Mouse (Mus musculus) lung, postnatal 0 days (tissue): ENCODE results near the gene H2-M3. TPM values are rescaled to one million over a fixed set of nuclear protein-coding genes. Genes with fewer than 3 reads are reported as not detected.

Source experiments
- ATAC-seq: fragments of 200-750 bp; cut with Nextera tagmentation; 2 replicates; pipeline ENCODE4 v1.8.0; 2017; ENCODE audit warnings: moderate library complexity
- DNase-seq: peaks from one replicate; pipeline ENCODE4 v3.0.0-alpha.2; 2016; ENCODE audit warnings: low spot score
- H3K27ac ChIP-seq: fragments of 300-500 bp; sonication (generic); 2 replicates; pipeline ENCODE4 v1.5.1; 2014; ENCODE audit warnings: antibody characterized with exemption, mild to moderate bottlenecking, low read length, mixed read lengths
- H3K27me3 ChIP-seq: fragments of 300-500 bp; sonication (generic); replicated peaks from 2 replicates; pipeline ENCODE4 v1.6.1; 2014; ENCODE audit warnings: low read length, mixed read lengths; ENCODE audit not compliant: insufficient read depth
- H3K36me3 ChIP-seq: fragments of 300-500 bp; sonication (generic); 2 replicates; pipeline ENCODE4 v1.6.1; 2014; ENCODE audit warnings: low read length, mixed read lengths; ENCODE audit not compliant: insufficient read depth
- H3K4me1 ChIP-seq: fragments of 300-500 bp; sonication (generic); 2 replicates; pipeline ENCODE4 v1.6.1; 2014; ENCODE audit warnings: antibody characterized with exemption, low read depth, low read length, mixed read lengths; ENCODE audit not compliant: insufficient read depth
- H3K4me2 ChIP-seq: fragments of 300-500 bp; sonication (generic); replicated peaks from 2 replicates; pipeline ENCODE4 v1.6.1; 2014; ENCODE audit warnings: low read depth, mild to moderate bottlenecking, low read length, moderate library complexity, mixed read lengths
- H3K4me3 ChIP-seq: fragments of 300-500 bp; sonication (generic); 2 replicates; pipeline ENCODE4 v1.5.1; 2014; ENCODE audit warnings: low read depth, low read length
- H3K9ac ChIP-seq: fragments of 300-500 bp; sonication (generic); replicated peaks from 2 replicates; pipeline ENCODE4 v1.6.1; 2014; ENCODE audit warnings: low read depth, mild to moderate bottlenecking
- H3K9me3 ChIP-seq: fragments of 300-500 bp; sonication (generic); 2 replicates; pipeline ENCODE4 v1.6.1; 2016; ENCODE audit warnings: low read length, mixed read lengths
- CTCF ChIP-seq: IDR thresholded peaks from 2 replicates; pipeline ENCODE4 v1.5.1; 2016; ENCODE audit warnings: antibody characterized with exemption, mild to moderate bottlenecking
- EP300 ChIP-seq: IDR thresholded peaks from 2 replicates; pipeline ENCODE4 v1.6.1; 2016; ENCODE audit warnings: antibody characterized with exemption, mild to moderate bottlenecking, control low read depth
- WGBS: fragments of 180-500 bp; shearing (Covaris S2); extraction: QIAGEN DNeasy Blood & Tissue Kit; methylation state at CpG from one replicate; pipeline ENCODE4 v1.1.7; 2014; 5-methylcytosine and 5-hydroxymethylcytosine counted together
- polyA plus RNA-seq: library from polyadenylated mRNA; unstranded; fragments of >200 nt; fragmentation: Nextera tagmentation; extraction: Ambion mirVana; gene quantifications from 2 replicates; pipeline ENCODE4 v1.2.1, GENCODE M21; 2015

The H2-M3 gene
- polyA plus RNA-seq, 1 experiment from 2014 or later = 5.5 TPM

GRCm38 (mm10) chr17:37263626-37264025 lies 6.4 kb upstream of the H2-M3 start, which contains the start of gene Olfr98:
Gene Olfr98, minus strand, starts transcription at chr17:37263749.
- no peaks in the 10 kb centered on the region for H3K36me3 ChIP-seq
- H3K9ac ChIP-seq = no peak within 1 kb of the TSS
- no peak within 1 kb of the TSS for H3K4me2 ChIP-seq
- ATAC-seq = no peak
- no peak within 1 kb of the TSS for H3K4me3 ChIP-seq
- H3K27ac ChIP-seq = no peak within 1 kb of the TSS
- no peaks in the 10 kb centered on the region for H3K9me3 ChIP-seq
- no peak for DNase-seq
- 64% methylated on average over 1 of the region's 1 CpGs for WGBS
- H3K27me3 ChIP-seq = no peaks in the 10 kb centered on the region
- no peaks in the 10 kb centered on the region for H3K4me1 ChIP-seq
- TF ChIP-seq CTCF (no peak), EP300 (no peak)

GRCm38 (mm10) chr17:37270702-37271092 lies 677 bp downstream of the H2-M3 start:
- ATAC-seq (peak; percentile 60), DNase-seq (peak; percentile 47)
- H3K9me3 ChIP-seq = no peaks in the 10 kb centered on the region
- WGBS = 47% methylated on average over 8 of the region's 8 CpGs
- H3K27me3 ChIP-seq = no peaks in the 10 kb centered on the region
- H3K9ac ChIP-seq = peak overlapping the region; percentile 33; the same call in 1 of the 2 replicates
- peak overlapping the region; percentile 62 for H3K4me2 ChIP-seq
- no peaks in the 10 kb centered on the region for H3K4me1 ChIP-seq
- H3K36me3 ChIP-seq = no peaks in the 10 kb centered on the region
- no peak for TF ChIP-seq CTCF
- no peak for TF ChIP-seq EP300
- H3K4me3 ChIP-seq = peak overlapping the region; percentile 65
- no peak overlapping the region for H3K27ac ChIP-seq

GRCm38 (mm10) chr17:37275626-37276248 lies 5.7 kb downstream of the H2-M3 start:
- no peaks in the 10 kb centered on the region for H3K27me3 ChIP-seq
- WGBS = 62% methylated on average over 2 of the region's 2 CpGs
- DNase-seq (no peak), ATAC-seq (no peak)
- no peak overlapping the region for H3K4me2 ChIP-seq
- no peaks in the 10 kb centered on the region for H3K36me3 ChIP-seq
- H3K4me3 ChIP-seq = no peak overlapping the region
- no peak overlapping the region for H3K27ac ChIP-seq
- H3K9ac ChIP-seq = no peak overlapping the region
- no peaks in the 10 kb centered on the region for H3K4me1 ChIP-seq
- TF ChIP-seq EP300 = no peak
- TF ChIP-seq CTCF = no peak
- H3K9me3 ChIP-seq = no peaks in the 10 kb centered on the region

GRCm38 (mm10) chr17:37276573-37276972 lies 6.6 kb downstream of the H2-M3 start:
- DNase-seq (no peak), ATAC-seq (no peak)
- TF ChIP-seq CTCF = no peak
- no peak for TF ChIP-seq EP300
- Histone ChIP-seq H3K9me3 (no peaks in the 10 kb centered on the region), H3K27me3 (no peaks in the 10 kb centered on the region), H3K36me3 (no peaks in the 10 kb centered on the region), H3K9ac (no peak overlapping the region), H3K27ac (no peak overlapping the region), H3K4me3 (no peak overlapping the region), H3K4me2 (no peak overlapping the region), H3K4me1 (no peaks in the 10 kb centered on the region)

- Histone ChIP-seq H3K27me3 (no peaks in the 10 kb centered on the region), H3K4me1 (no peaks in the 10 kb centered on the region), H3K9me3 (no peaks in the 10 kb centered on the region), H3K27ac (no peak overlapping the region), H3K36me3 (no peaks in the 10 kb centered on the region), H3K4me3 (no peak overlapping the region), H3K9ac (no peak overlapping the region), H3K4me2 (no peak overlapping the region)
- DNase-seq (no peak), ATAC-seq (no peak)
- no peak for TF ChIP-seq EP300
- TF ChIP-seq CTCF = no peak
- WGBS = 74% methylated on average over 1 of the region's 1 CpGs
These were observed 10.3 kb downstream of the H2-M3 start for GRCm38 (mm10) chr17:37280331-37280730.

GRCm38 (mm10) chr17:37283360-37283759 lies 13.3 kb downstream of the H2-M3 start, which contains the start of gene Olfr99:
Gene Olfr99, minus strand, starts transcription at chr17:37283460.
- H3K4me2 ChIP-seq = no peak within 1 kb of the TSS
- ATAC-seq = no peak
- no peaks in the 10 kb centered on the region for H3K36me3 ChIP-seq
- no peak within 1 kb of the TSS for H3K9ac ChIP-seq
- no peak for TF ChIP-seq CTCF
- TF ChIP-seq EP300 = no peak
- no peaks in the 10 kb centered on the region for H3K27me3 ChIP-seq
- no peaks in the 10 kb centered on the region for H3K9me3 ChIP-seq
- H3K27ac ChIP-seq = no peak within 1 kb of the TSS
- WGBS = 72% methylated on average over 1 of the region's 1 CpGs
- DNase-seq = no peak
- no peak within 1 kb of the TSS for H3K4me3 ChIP-seq
- no peaks in the 10 kb centered on the region for H3K4me1 ChIP-seq
